Mouse (Mus musculus): ENCODE results near the gene Kcnip4. TPM values are rescaled to one million over a fixed set of nuclear protein-coding genes. Genes with fewer than 3 reads are reported as not detected.

The Kcnip4 gene
- polyA plus RNA-seq, 1 experiment from 2014 or later, result 0.40 TPM

DNA sequence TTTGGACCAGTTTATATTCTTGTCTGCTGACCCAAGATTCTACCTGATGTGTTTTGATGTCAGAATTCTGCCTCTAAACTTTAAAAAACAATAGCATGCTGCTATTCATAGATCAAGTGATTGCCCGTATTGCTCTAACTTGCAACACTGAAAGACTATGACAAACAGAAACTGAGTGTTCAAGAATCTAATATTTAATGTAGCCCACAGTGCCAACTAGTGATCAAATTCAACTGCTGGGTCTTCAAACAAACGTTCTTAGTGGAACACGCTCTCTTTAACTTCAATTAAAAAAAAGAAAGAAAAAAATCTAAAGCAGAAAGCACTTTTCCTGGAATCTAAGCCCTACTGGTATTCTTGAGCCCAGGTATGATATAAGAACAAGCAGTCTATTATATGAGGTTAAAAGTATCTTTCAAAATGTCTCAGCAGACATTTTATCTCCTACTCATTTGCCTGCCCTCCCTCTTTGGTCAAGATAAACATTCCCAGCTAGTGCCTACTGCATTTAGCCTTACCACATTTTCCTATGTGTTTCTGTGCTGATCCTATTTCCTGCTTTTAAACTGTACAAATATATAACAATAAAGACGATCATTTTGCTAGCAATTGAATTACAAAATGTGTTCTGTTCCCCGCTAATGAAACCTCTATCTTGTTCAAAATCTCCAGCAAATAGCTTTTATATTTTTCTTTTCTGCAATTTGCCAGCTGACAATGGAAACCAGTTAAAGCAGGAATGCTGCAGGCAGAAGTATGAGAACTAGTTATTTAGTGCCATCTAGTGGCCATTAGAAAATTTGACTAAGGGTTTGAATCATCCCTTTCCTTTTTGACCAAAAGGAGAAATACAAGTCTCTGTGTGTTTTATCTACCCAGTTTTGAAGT, 1179.4 kb downstream of the Kcnip4 start:
- POLR2A ChIA-PET, result no interaction called here
- peak; percentile 10 for DNase-seq (ENCODE audit: low read depth, low spot score)
- TF ChIP-seq CTCF (IDR thresholded peaks at IDR 0.05), result peak; percentile 57
- peaks cover 59% of the 10 kb centered on the region for H3K27me3 ChIP-seq
- CTCF ChIA-PET, result interaction anchor here (1.6 kb wide), 1 partner anchor 9 kb away, joined by 4 read pairs; no protein-coding TSS in a partner anchor
- in situ Hi-C loops (cut with MboI; ENCODE audit: low pct_unique_long_range_greater_than_20kb), result loop anchor here (5.0 to 10.0 kb wide), 2 partner anchors 213 to 1901 kb away; no protein-coding TSS in a partner anchor
- peak; percentile 79 for ATAC-seq

GRCm38 (mm10) chr5:48340808-48341433, 1183.8 kb downstream of the Kcnip4 start:
- POLR2A ChIA-PET, result no interaction called here
- in situ Hi-C loops (cut with MboI; ENCODE audit: low pct_unique_long_range_greater_than_20kb), result loop anchor here (10.0 kb wide), 1 partner anchor 1896 kb away; no protein-coding TSS in a partner anchor
- CTCF ChIA-PET, result no interaction called here
- DNase-seq (ENCODE audit: low read depth, low spot score), result no peak
- ATAC-seq, result no peak
- no peak for TF ChIP-seq CTCF (IDR thresholded peaks at IDR 0.05)
- H3K27me3 ChIP-seq, result peaks cover 37% of the 10 kb centered on the region
